Mouse (Mus musculus) lung, embryonic 15.5 days (tissue): ENCODE measurements around the gene Cfap206. TPM values are rescaled to one million over a fixed set of nuclear protein-coding genes. Genes with fewer than 3 reads are reported as not detected.

ENCODE experiments used
- ATAC-seq: fragments of 200-750 bp; cut with Nextera tagmentation; 2 replicates; pipeline ENCODE4 v1.8.0; 2017; ENCODE audit warnings: moderate number of reproducible peaks, borderline replicate concordance; ENCODE audit not compliant: low FRiP score, low TSS enrichment; ENCODE audit errors: extremely low read depth
- H3K27ac ChIP-seq: fragments of 300-500 bp; sonication (generic); 2 replicates; pipeline ENCODE4 v1.5.1; 2015; ENCODE audit warnings: moderate library complexity, mild to moderate bottlenecking, inconsistent platforms
- H3K27me3 ChIP-seq: fragments of 300-500 bp; sonication (generic); 2 replicates; pipeline ENCODE4 v1.6.1; 2015; ENCODE audit warnings: inconsistent platforms
- H3K36me3 ChIP-seq: fragments of 300-500 bp; sonication (generic); 2 replicates; pipeline ENCODE4 v1.6.1; 2015; ENCODE audit warnings: inconsistent platforms
- H3K4me1 ChIP-seq: fragments of 300-500 bp; sonication (generic); 2 replicates; pipeline ENCODE4 v1.6.1; 2015; ENCODE audit warnings: inconsistent platforms
- H3K4me2 ChIP-seq: fragments of 300-500 bp; sonication (generic); 2 replicates; pipeline ENCODE4 v1.6.1; 2015; ENCODE audit warnings: inconsistent platforms, mild to moderate bottlenecking, moderate library complexity
- H3K4me3 ChIP-seq: fragments of 300-500 bp; sonication (generic); 2 replicates; pipeline ENCODE4 v1.5.1; 2015; ENCODE audit warnings: mild to moderate bottlenecking, inconsistent platforms
- H3K9ac ChIP-seq: fragments of 300-500 bp; sonication (generic); 2 replicates; pipeline ENCODE4 v1.6.1; 2015; ENCODE audit warnings: inconsistent platforms
- H3K9me3 ChIP-seq: fragments of 300-500 bp; sonication (generic); 2 replicates; pipeline ENCODE4 v1.6.1; 2016; ENCODE audit warnings: inconsistent platforms
- WGBS: fragments of 180-500 bp; shearing (Covaris S2); methylation state at CpG from one replicate; pipeline ENCODE4 v1.1.7; 2015; 5-methylcytosine and 5-hydroxymethylcytosine counted together
- polyA plus RNA-seq: library from polyadenylated mRNA; unstranded; fragments of >200 nt; fragmentation: Nextera tagmentation; extraction: Ambion mirVana; gene quantifications from 2 replicates; pipeline ENCODE4 v1.2.1, GENCODE M21; 2015

Cfap206 gene
- polyA plus RNA-seq, 1 experiment from 2014 or later, result 5.4 TPM

DNA sequence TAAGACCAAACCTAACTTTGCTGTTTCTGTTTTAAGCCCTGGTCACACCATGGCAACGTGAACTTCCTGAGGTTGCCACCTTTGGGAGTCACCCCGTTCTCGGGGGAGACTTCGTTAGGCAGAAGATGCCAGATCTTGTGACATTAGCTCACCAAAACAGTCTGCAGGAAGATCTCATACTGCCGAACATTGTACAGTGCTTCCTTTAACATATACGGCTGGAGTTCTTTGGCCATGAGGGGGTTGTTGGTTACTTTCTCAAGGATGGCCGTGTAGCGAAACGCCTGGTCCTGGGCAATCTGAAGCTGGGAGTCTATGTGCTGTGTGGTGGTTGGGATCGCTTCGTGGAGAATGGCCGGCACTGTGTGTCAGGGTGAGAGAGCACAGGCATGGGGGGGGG, 10.6 kb downstream of the Cfap206 start:
- ATAC-seq, result no peak
- H3K9ac ChIP-seq, result no peak overlapping the region
- H3K9me3 ChIP-seq, result no peaks in the 10 kb centered on the region
- H3K4me2 ChIP-seq, result no peak overlapping the region
- H3K36me3 ChIP-seq, result no peaks in the 10 kb centered on the region
- H3K4me3 ChIP-seq, result no peak overlapping the region
- H3K27me3 ChIP-seq, result no peaks in the 10 kb centered on the region
- no peaks in the 10 kb centered on the region for H3K4me1 ChIP-seq
- WGBS, result 94% methylated on average over 12 of the region's 12 CpGs
- no peak overlapping the region for H3K27ac ChIP-seq

DNA sequence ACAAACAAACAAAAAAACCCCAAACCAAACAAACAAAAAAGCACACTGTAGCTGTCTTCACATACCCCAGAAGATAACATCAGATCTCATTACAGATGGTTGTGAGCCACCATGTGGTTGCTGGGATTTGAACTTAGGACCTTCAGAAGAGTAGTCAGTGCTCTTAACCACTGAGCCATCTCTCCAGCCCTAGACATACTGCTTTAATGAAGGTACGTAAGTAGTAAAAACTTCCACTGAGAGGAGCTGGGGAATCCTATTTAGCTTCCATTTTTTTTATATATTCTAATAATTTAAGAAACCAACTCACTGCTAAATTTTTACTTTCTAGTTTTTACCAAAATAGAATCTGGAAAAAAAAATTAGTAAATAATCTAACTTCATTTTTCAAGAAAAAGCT, 14.9 kb downstream of the Cfap206 start:
- Histone ChIP-seq H3K4me1 (no peaks in the 10 kb centered on the region), H3K4me3 (no peak overlapping the region), H3K9me3 (no peaks in the 10 kb centered on the region), H3K27me3 (no peaks in the 10 kb centered on the region), H3K9ac (no peak overlapping the region), H3K4me2 (no peak overlapping the region), H3K27ac (no peak overlapping the region), H3K36me3 (no peaks in the 10 kb centered on the region)
- WGBS, result 93% methylated on average over 1 of the region's 1 CpGs
- ATAC-seq, result no peak

- WGBS, result 58% methylated on average over 3 of the region's 3 CpGs
- Histone ChIP-seq H3K4me1 (no peaks in the 10 kb centered on the region), H3K9me3 (no peaks in the 10 kb centered on the region), H3K27ac (no peak overlapping the region), H3K9ac (no peak overlapping the region), H3K4me3 (no peak overlapping the region), H3K27me3 (no peaks in the 10 kb centered on the region), H3K4me2 (no peak overlapping the region), H3K36me3 (no peaks in the 10 kb centered on the region)
- ATAC-seq, result no peak
These were observed 21.9 kb downstream of the Cfap206 start for GRCm38 (mm10) chr4:34708127-34708526.

DNA sequence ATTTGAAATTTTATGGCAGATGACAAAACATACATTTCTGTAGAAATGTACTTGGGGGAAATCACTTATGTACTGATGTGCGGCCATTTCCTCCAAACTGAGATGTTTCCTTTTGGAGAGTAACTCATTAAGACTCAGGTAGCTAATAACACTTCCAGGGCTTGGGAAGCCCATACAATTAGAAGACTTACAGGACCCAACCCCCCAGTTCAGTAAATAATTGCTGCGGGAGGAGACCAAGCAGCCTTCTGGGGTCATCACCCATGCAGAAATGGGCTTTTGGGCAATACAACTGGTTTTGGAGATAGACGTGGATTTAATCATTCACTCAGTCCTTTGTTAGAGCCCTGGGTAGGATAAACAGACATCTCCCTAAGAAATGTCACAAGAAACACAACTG, 22.8 kb downstream of the Cfap206 start:
- Histone ChIP-seq H3K4me3 (no peak overlapping the region), H3K4me2 (no peak overlapping the region), H3K9ac (no peak overlapping the region), H3K27ac (no peak overlapping the region), H3K9me3 (no peaks in the 10 kb centered on the region), H3K36me3 (no peaks in the 10 kb centered on the region), H3K27me3 (no peaks in the 10 kb centered on the region), H3K4me1 (no peaks in the 10 kb centered on the region)
- no peak for ATAC-seq
- WGBS, result 70% methylated on average over 3 of the region's 3 CpGs

DNA sequence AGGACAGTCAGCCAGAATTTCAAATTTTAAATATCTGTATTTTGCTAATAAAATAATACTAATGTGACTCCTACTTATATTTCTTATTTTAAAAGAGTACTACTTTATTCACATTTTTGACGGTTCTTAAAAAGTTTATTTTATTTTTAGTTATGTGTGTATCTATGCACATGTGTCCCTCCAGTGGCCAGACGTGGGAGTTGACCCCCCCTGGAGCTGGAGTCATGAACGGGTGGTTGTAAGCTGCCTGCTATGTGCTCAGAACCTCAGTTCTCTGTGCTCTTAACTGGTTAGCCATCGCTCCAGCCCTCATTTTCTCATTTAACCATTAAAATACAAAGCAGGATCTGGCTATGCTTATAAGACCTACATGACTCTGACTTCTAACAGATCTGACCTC, 27.0 kb downstream of the Cfap206 start:
- 57% methylated on average over 4 of the region's 4 CpGs for WGBS
- ATAC-seq, result no peak
- Histone ChIP-seq H3K4me3 (no peak overlapping the region), H3K27ac (no peak overlapping the region), H3K36me3 (no peaks in the 10 kb centered on the region), H3K27me3 (no peaks in the 10 kb centered on the region), H3K9ac (no peak overlapping the region), H3K4me1 (no peaks in the 10 kb centered on the region), H3K9me3 (no peaks in the 10 kb centered on the region), H3K4me2 (no peak overlapping the region)

DNA sequence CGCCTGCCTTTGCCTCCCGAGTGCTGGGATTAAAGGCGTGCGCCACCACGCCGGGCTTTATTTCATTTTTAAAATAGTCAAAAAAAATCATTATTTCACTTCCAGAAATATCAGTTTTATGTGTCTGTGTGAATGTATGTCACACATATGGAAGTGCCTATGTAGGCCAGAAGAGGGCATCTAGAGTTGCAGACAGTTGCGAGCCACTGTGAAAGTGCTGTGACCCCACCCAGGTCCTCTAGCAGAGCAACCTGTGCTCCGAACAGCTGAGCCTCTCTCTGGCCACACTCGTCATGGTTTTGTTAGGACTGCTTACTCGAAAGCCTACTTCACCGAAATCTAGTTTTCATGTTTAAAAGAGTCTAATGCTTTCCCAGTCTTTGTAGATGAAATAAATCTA, 27.8 kb downstream of the Cfap206 start:
- H3K9me3 ChIP-seq, result no peaks in the 10 kb centered on the region
- H3K27me3 ChIP-seq, result no peaks in the 10 kb centered on the region
- no peaks in the 10 kb centered on the region for H3K4me1 ChIP-seq
- ATAC-seq, result no peak
- H3K4me2 ChIP-seq, result no peak overlapping the region
- H3K9ac ChIP-seq, result no peak overlapping the region
- H3K27ac ChIP-seq, result no peak overlapping the region
- H3K36me3 ChIP-seq, result no peaks in the 10 kb centered on the region
- no peak overlapping the region for H3K4me3 ChIP-seq
- WGBS, result 98% methylated on average over 11 of the region's 11 CpGs

- H3K4me2 ChIP-seq, result no peak overlapping the region
- H3K4me1 ChIP-seq, result no peaks in the 10 kb centered on the region
- no peaks in the 10 kb centered on the region for H3K27me3 ChIP-seq
- no peak overlapping the region for H3K9ac ChIP-seq
- 43% methylated on average over 5 of the region's 5 CpGs for WGBS
- no peaks in the 10 kb centered on the region for H3K36me3 ChIP-seq
- no peak overlapping the region for H3K27ac ChIP-seq
- no peak for ATAC-seq
- H3K9me3 ChIP-seq, result no peaks in the 10 kb centered on the region
- no peak overlapping the region for H3K4me3 ChIP-seq
These were observed 28.5 kb downstream of the Cfap206 start for GRCm38 (mm10) chr4:34701528-34701927.

GRCm38 (mm10) chr4:34688021-34688420, 42.0 kb downstream of the Cfap206 start:
- Histone ChIP-seq H3K9ac (no peak overlapping the region), H3K4me2 (peak overlapping the region; percentile 57; the same call in 1 of the 2 replicates), H3K9me3 (no peaks in the 10 kb centered on the region), H3K27me3 (no peaks in the 10 kb centered on the region), H3K36me3 (no peaks in the 10 kb centered on the region; the same call in 1 of the 2 replicates), H3K27ac (no peak overlapping the region), H3K4me1 (peaks cover 8% of the 10 kb centered on the region; the same call in 1 of the 2 replicates), H3K4me3 (no peak overlapping the region)
- no peak for ATAC-seq
- WGBS, result 73% methylated on average over 3 of the region's 3 CpGs

GRCm38 (mm10) chr4:34686874-34687567, 43.0 kb downstream of the Cfap206 start, which contains the start of gene Slc35a1:
Slc35a1 (minus strand) TSS chr4:34687438.
- Histone ChIP-seq H3K36me3 (peaks cover 6% of the 10 kb centered on the region), H3K4me1 (peaks cover 8% of the 10 kb centered on the region; the same call in 1 of the 2 replicates), H3K9me3 (no peaks in the 10 kb centered on the region), H3K4me3 (peak within 1 kb of the TSS; percentile 92), H3K27ac (peak within 1 kb of the TSS; percentile 95), H3K4me2 (peak within 1 kb of the TSS; percentile 57), H3K9ac (peak within 1 kb of the TSS; percentile 92), H3K27me3 (no peaks in the 10 kb centered on the region)
- under 1% methylated on average over 65 of the region's 65 CpGs for WGBS
- peak; percentile 97 for ATAC-seq

DNA sequence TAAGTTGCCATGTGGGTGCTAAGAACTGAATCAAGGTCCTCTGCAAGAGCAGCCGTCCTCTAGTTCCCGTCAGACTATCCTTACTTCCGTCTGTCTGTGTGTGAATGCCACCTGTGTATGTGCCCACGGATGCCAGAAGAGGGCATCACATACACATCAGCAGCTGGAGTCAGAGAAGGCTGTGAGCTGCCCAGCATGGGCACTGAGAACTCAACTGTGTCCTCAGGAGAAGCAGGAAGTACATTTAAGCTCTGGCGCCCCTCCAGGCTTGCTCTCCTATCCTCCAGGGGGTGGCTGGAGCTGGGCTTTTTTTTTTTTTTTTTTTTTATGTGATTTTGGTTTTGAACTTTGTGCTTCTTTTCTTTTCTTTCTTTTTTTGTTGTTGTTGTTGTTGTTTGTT, 49.5 kb downstream of the Cfap206 start:
- no peaks in the 10 kb centered on the region for H3K4me1 ChIP-seq
- WGBS, result 84% methylated on average over 5 of the region's 5 CpGs

GRCm38 (mm10) chr4:34673721-34674120, 56.3 kb downstream of the Cfap206 start:
- Histone ChIP-seq H3K4me3 (no peak overlapping the region), H3K9ac (no peak overlapping the region), H3K36me3 (peaks cover 24% of the 10 kb centered on the region), H3K27me3 (no peaks in the 10 kb centered on the region), H3K4me1 (no peaks in the 10 kb centered on the region), H3K4me2 (no peak overlapping the region), H3K9me3 (no peaks in the 10 kb centered on the region), H3K27ac (no peak overlapping the region)
- WGBS, result 66% methylated on average over 5 of the region's 5 CpGs
- no peak for ATAC-seq

More for the DNA sequence above, 49.5 kb downstream of the Cfap206 start:
- Histone ChIP-seq H3K27ac (no peak overlapping the region), H3K4me3 (no peak overlapping the region), H3K36me3 (peaks cover 28% of the 10 kb centered on the region), H3K27me3 (no peaks in the 10 kb centered on the region), H3K4me2 (no peak overlapping the region), H3K9ac (no peak overlapping the region), H3K9me3 (no peaks in the 10 kb centered on the region)
- no peak for ATAC-seq

- ATAC-seq, result no peak
- WGBS, result 89% methylated on average over 5 of the region's 5 CpGs
- no peak overlapping the region for H3K4me3 ChIP-seq
- peaks cover 54% of the 10 kb centered on the region for H3K36me3 ChIP-seq
- H3K9ac ChIP-seq, result no peak overlapping the region
- H3K27ac ChIP-seq, result no peak overlapping the region
- no peaks in the 10 kb centered on the region for H3K27me3 ChIP-seq
- no peaks in the 10 kb centered on the region for H3K4me1 ChIP-seq
- no peak overlapping the region for H3K4me2 ChIP-seq
- H3K9me3 ChIP-seq, result no peaks in the 10 kb centered on the region
These were observed 62.1 kb downstream of the Cfap206 start for GRCm38 (mm10) chr4:34667923-34668322.
